Mouse (Mus musculus) MEL (cell line): Measurements from ENCODE around the gene Canx. TPM values are rescaled to one million over a fixed set of nuclear protein-coding genes. Genes with fewer than 3 reads are reported as not detected.

Source experiments
- DNase-seq: peaks from one replicate; pipeline ENCODE4 v3.0.0; 2011; ENCODE audit warnings: low read depth, low spot score
- H3K27ac ChIP-seq: 2 replicates; pipeline ENCODE4 v1.5.1; 2012; ENCODE audit warnings: low read depth, mild to moderate bottlenecking, control low read depth, low read length, moderate library complexity; ENCODE audit not compliant: control insufficient read depth
- H3K27me3 ChIP-seq, 2 experiments: fragments of 150-350 bp in 1 of 2; sonication (generic) in 1 of 2; 2 replicates each; pipeline ENCODE4 v1.6.1; 2012; ENCODE audit warnings: low read length in 2 of 2, mild to moderate bottlenecking in 2 of 2, improper control_type of control experiment in 1 of 2, moderate library complexity in 1 of 2; ENCODE audit not compliant: insufficient read depth in 2 of 2, control insufficient read depth in 1 of 2
- H3K36me3 ChIP-seq, 2 experiments: 2 replicates each; pipeline ENCODE4 v1.6.1; 2012 to 2014; ENCODE audit warnings: low read length in 2 of 2, improper control_type of control experiment in 1 of 2, inconsistent platforms in 1 of 2, mild to moderate bottlenecking in 1 of 2; ENCODE audit not compliant: insufficient read depth in 2 of 2, control insufficient read depth in 1 of 2
- H3K4me1 ChIP-seq, 2 experiments: fragments of 150-350 bp in 1 of 2; sonication (generic) in 1 of 2; 2 replicates each; pipeline ENCODE4 v1.6.1; 2012; ENCODE audit warnings: low read length in 2 of 2, improper control_type of control experiment in 1 of 2, mild to moderate bottlenecking in 1 of 2; ENCODE audit not compliant: insufficient read depth in 2 of 2, control insufficient read depth in 1 of 2
- H3K4me3 ChIP-seq, 2 experiments: fragments of 150-350 bp in 1 of 2; sonication (generic) in 1 of 2; 2 replicates each; pipeline ENCODE4 v1.5.1; 2012; ENCODE audit warnings: low read depth in 2 of 2, low read length in 2 of 2, mild to moderate bottlenecking in 2 of 2, moderate library complexity in 2 of 2, control low read depth in 1 of 2, improper control_type of control experiment in 1 of 2; ENCODE audit not compliant: control insufficient read depth in 1 of 2, insufficient read depth in 1 of 2
- H3K79me2 ChIP-seq: 2 replicates; pipeline ENCODE4 v1.6.1; 2012; ENCODE audit warnings: mild to moderate bottlenecking, low read length, moderate library complexity; ENCODE audit not compliant: control insufficient read depth, poor library complexity, insufficient read depth
- H3K9ac ChIP-seq: 2 replicates; pipeline ENCODE4 v1.6.1; 2012; ENCODE audit warnings: low read depth, mild to moderate bottlenecking, control low read depth, low read length, moderate library complexity; ENCODE audit not compliant: control insufficient read depth, poor library complexity, severe bottlenecking
- H3K9me3 ChIP-seq: fragments of 150-350 bp; sonication (generic); replicated peaks from 2 replicates; pipeline ENCODE4 v1.6.1; 2012; ENCODE audit warnings: mild to moderate bottlenecking, low read length, improper control_type of control experiment, moderate library complexity; ENCODE audit not compliant: insufficient read depth
- CHD2 ChIP-seq: IDR thresholded peaks from 2 replicates; pipeline ENCODE4 v1.6.1; 2011; ENCODE audit warnings: low read length, improper control_type of control experiment
- CTCF ChIP-seq, 3 experiments: IDR thresholded peaks in 2 of 3; conservative IDR thresholded peaks in 1 of 3; 2 replicates each; pipeline ENCODE4 v1.5.1; 2011 to 2012; ENCODE audit warnings: low read length in 3 of 3, low read depth in 2 of 3, mild to moderate bottlenecking in 2 of 3, improper control_type of control experiment in 1 of 3, inconsistent platforms in 1 of 3, mixed read lengths in 1 of 3, moderate library complexity in 1 of 3; ENCODE audit not compliant: control insufficient read depth in 1 of 3, insufficient read depth in 1 of 3, poor library complexity in 1 of 3, severe bottlenecking in 1 of 3
- ELF1 ChIP-seq: IDR thresholded peaks from 2 replicates; pipeline ENCODE4 v1.6.1; 2014; ENCODE audit warnings: low read depth, mild to moderate bottlenecking, inconsistent platforms, low read length, improper control_type of control experiment, moderate library complexity
- EP300 ChIP-seq, 2 experiments: IDR thresholded peaks; 2 replicates each; pipeline ENCODE4 v1.6.1; 2011; ENCODE audit warnings: improper control_type of control experiment in 2 of 2, low read length in 2 of 2, low read depth in 1 of 2, mild to moderate bottlenecking in 1 of 2
- ETS1 ChIP-seq: IDR thresholded peaks from 2 replicates; pipeline ENCODE4 v1.6.1; 2012; ENCODE audit warnings: low read depth, mild to moderate bottlenecking, inconsistent platforms, low read length, improper control_type of control experiment, moderate library complexity
- GATA1 ChIP-seq: IDR thresholded peaks from 2 replicates; pipeline ENCODE4 v1.6.1; 2011; ENCODE audit warnings: low read depth, low read length, improper control_type of control experiment
- HCFC1 ChIP-seq: IDR thresholded peaks from 2 replicates; pipeline ENCODE4 v1.6.1; 2012; ENCODE audit warnings: low read depth, mild to moderate bottlenecking, inconsistent platforms, low read length, improper control_type of control experiment, moderate library complexity
- KAT2A ChIP-seq: conservative IDR thresholded peaks from 2 replicates; pipeline ENCODE4 v1.6.1; 2012; ENCODE audit warnings: low read depth, low read length, improper control_type of control experiment, inconsistent platforms
- MAFK ChIP-seq: IDR thresholded peaks from 2 replicates; pipeline ENCODE4 v1.6.1; 2011; ENCODE audit warnings: low read depth, mild to moderate bottlenecking, low read length, improper control_type of control experiment, borderline replicate concordance
- MAZ ChIP-seq: IDR thresholded peaks from 2 replicates; pipeline ENCODE4 v1.6.1; 2012; ENCODE audit warnings: low read depth, mild to moderate bottlenecking, inconsistent platforms, low read length, improper control_type of control experiment
- MEF2A ChIP-seq: IDR thresholded peaks from 2 replicates; pipeline ENCODE4 v1.6.1; 2014; ENCODE audit warnings: low read depth, mild to moderate bottlenecking, inconsistent platforms, low read length, improper control_type of control experiment; ENCODE audit not compliant: poor library complexity, insufficient replicate concordance, severe bottlenecking; ENCODE audit errors: extremely low read depth
- MXI1 ChIP-seq: IDR thresholded peaks from 2 replicates; pipeline ENCODE4 v1.6.1; 2011; ENCODE audit warnings: mild to moderate bottlenecking, low read depth, low read length, improper control_type of control experiment
- MYB ChIP-seq: IDR thresholded peaks from 2 replicates; pipeline ENCODE4 v1.6.1; 2011; ENCODE audit warnings: mild to moderate bottlenecking, low read depth, low read length, improper control_type of control experiment
- MYC ChIP-seq: IDR thresholded peaks from 2 replicates; pipeline ENCODE4 v1.6.1; 2011; ENCODE audit warnings: low read depth, mild to moderate bottlenecking, low read length, improper control_type of control experiment, moderate library complexity
- NELFE ChIP-seq: IDR thresholded peaks from 2 replicates; pipeline ENCODE4 v1.6.1; 2011; ENCODE audit warnings: low read depth, low read length, improper control_type of control experiment
- NRF1 ChIP-seq: IDR thresholded peaks from 2 replicates; pipeline ENCODE4 v1.6.1; 2014; ENCODE audit warnings: low read depth, mild to moderate bottlenecking, inconsistent platforms, low read length, improper control_type of control experiment, moderate library complexity; ENCODE audit not compliant: poor library complexity, insufficient read depth, severe bottlenecking
- POLR2A ChIP-seq, 2 experiments: IDR thresholded peaks; 2 replicates each; pipeline ENCODE4 v1.6.1; 2011 to 2012; ENCODE audit warnings: low read length in 2 of 2, mild to moderate bottlenecking in 2 of 2, control low read depth in 1 of 2, improper control_type of control experiment in 1 of 2, low read depth in 1 of 2, moderate library complexity in 1 of 2; ENCODE audit not compliant: control insufficient read depth in 1 of 2, insufficient read depth in 1 of 2, poor library complexity in 1 of 2
- RAD21 ChIP-seq: IDR thresholded peaks from 2 replicates; pipeline ENCODE4 v1.6.1; 2011; ENCODE audit warnings: mild to moderate bottlenecking, low read depth, low read length, improper control_type of control experiment
- RCOR1 ChIP-seq: IDR thresholded peaks from 2 replicates; pipeline ENCODE4 v1.6.1; 2012; ENCODE audit warnings: low read depth, mild to moderate bottlenecking, inconsistent platforms, low read length, improper control_type of control experiment
- SIN3A ChIP-seq: IDR thresholded peaks from 2 replicates; pipeline ENCODE4 v1.6.1; 2012; ENCODE audit warnings: low read length, improper control_type of control experiment, inconsistent platforms
- TCF12 ChIP-seq: IDR thresholded peaks from 2 replicates; pipeline ENCODE4 v1.6.1; 2014; ENCODE audit warnings: low read depth, mild to moderate bottlenecking, inconsistent platforms, low read length, improper control_type of control experiment, moderate library complexity
- USF1 ChIP-seq: IDR thresholded peaks from 2 replicates; pipeline ENCODE4 v1.6.1; 2014; ENCODE audit warnings: low read depth, mild to moderate bottlenecking, inconsistent platforms, low read length, improper control_type of control experiment, moderate library complexity
- USF2 ChIP-seq, 2 experiments: IDR thresholded peaks; 2 replicates each; pipeline ENCODE4 v1.6.1; 2011 to 2012; ENCODE audit warnings: improper control_type of control experiment in 2 of 2, low read length in 2 of 2, borderline replicate concordance in 1 of 2, inconsistent platforms in 1 of 2, low read depth in 1 of 2, mild to moderate bottlenecking in 1 of 2; ENCODE audit not compliant: insufficient read depth in 1 of 2
- ZC3H11A ChIP-seq: IDR thresholded peaks from 2 replicates; pipeline ENCODE4 v1.6.1; 2012; ENCODE audit warnings: low read depth, mild to moderate bottlenecking, inconsistent platforms, low read length, improper control_type of control experiment
- ZKSCAN1 ChIP-seq: IDR thresholded peaks from 2 replicates; pipeline ENCODE4 v1.6.1; 2012; ENCODE audit warnings: low read depth, mild to moderate bottlenecking, inconsistent platforms, low read length, improper control_type of control experiment, moderate library complexity
- ZNF384 ChIP-seq: IDR thresholded peaks from 2 replicates; pipeline ENCODE4 v1.6.1; 2012; ENCODE audit warnings: low read depth, mild to moderate bottlenecking, inconsistent platforms, low read length, improper control_type of control experiment
- polyA plus RNA-seq, 2 experiments: library from polyadenylated mRNA; stranded (reverse) in 1 of 2; unstranded in 1 of 2; fragments of >175 nt in 1 of 2; fragments of >200 nt in 1 of 2; gene quantifications; 2 replicates each; pipeline versions ENCODE4 v1.2.1 to v1.2.4; 2012; ENCODE audit warnings: low replicate concordance in 2 of 2, low read depth in 1 of 2; ENCODE audit not compliant: insufficient read length in 2 of 2, insufficient read depth in 1 of 2, missing spikeins in 1 of 2
- total RNA-seq: library from RNA; depleted of rRNA; stranded (reverse); fragments of 300-350 nt; gene quantifications from 2 replicates; pipeline ENCODE4 v1.2.3, GENCODE M21; 2012

The Canx gene
- total and polyA plus RNA-seq, 3 experiments = 390 to 867 (median 464) TPM

DNA sequence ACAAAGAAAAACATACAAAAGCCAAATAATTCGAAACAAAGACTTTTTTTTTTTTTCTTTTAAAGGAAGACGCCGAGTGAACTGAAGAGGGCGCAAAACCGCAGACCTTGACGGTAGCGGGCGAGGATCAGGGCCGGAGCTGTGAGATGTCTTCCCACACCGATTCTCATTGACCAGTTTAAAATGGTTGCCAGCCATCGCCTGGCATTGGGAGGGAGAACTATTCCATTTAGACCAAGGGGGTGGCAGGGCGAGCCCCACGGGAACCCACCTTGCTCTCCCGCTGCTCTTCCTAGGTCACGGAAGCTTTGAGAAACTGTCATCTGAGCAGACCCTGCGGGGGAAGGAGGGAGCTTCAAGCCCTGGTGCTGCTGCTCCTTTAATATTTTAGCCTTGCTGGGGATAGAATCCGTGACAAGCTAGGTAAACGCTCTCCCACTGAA is 45.9 kb upstream of the Canx start (continued):
- TF ChIP-seq MXI1 (no peak), ETS1 (no peak), POLR2A (IDR thresholded peaks at IDR 0.05; ENCODE audit: control insufficient read depth in 1 of 2, insufficient read depth in 1 of 2, low read depth in 1 of 2, low read length in 2 of 2, poor library complexity in 1 of 2) (peak; percentile 40 to 68; a peak in 3 of 4 replicates), ZC3H11A (peak; percentile 20; the same call in 1 of the 2 replicates), HCFC1 (peak; percentile 66; the same call in 1 of the 2 replicates), ZNF384 (peak; percentile 98), USF2 (IDR thresholded peaks at IDR 0.05; ENCODE audit: borderline replicate concordance in 1 of 2, insufficient read depth in 1 of 2, low read depth in 1 of 2, low read length in 2 of 2) (no peak), MAZ (0 out of 2 replicates have a peak, but pooled peaks have one; percentile 52), NELFE (peak; percentile 65), ZKSCAN1 (peak; percentile 27; the same call in 1 of the 2 replicates), MYB (no peak), KAT2A (no peak), RAD21 (peak; percentile 17; the same call in 1 of the 2 replicates), ELF1 (0 out of 2 replicates have a peak, but pooled peaks have one; percentile 17)

DNA sequence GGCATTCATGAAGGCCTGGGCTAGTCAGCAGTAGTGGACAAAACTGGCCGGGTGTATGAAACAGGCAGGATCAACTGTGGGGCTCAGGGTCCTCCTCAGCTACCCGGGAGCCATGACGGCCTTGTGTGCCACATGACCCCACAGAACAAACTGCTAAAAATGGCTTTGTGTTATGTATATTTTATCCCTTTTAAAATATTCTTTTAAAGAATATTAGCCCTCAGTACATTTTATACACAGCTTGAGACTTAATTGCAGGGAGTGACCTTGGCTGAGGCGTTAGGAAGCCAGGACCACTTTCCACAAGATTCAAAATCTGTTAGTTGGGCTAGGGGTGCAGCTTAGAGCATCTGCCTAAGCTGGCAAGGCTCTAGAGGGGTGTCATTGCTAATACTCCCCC is 45.5 kb upstream of the Canx start:
- TF ChIP-seq MYC = 0 out of 2 replicates have a peak, but pooled peaks have one; percentile 42
- TF ChIP-seq MEF2A = no peak
- TF ChIP-seq EP300 (IDR thresholded peaks at IDR 0.05; ENCODE audit: low read depth in 1 of 2, low read length in 2 of 2) = no peak
- TF ChIP-seq RCOR1 = no peak
- TF ChIP-seq USF1 = peak; percentile 78
- TF ChIP-seq NRF1 = no peak
- no peak for TF ChIP-seq ZC3H11A
- no peak for TF ChIP-seq TCF12
- TF ChIP-seq CHD2 = no peak
- TF ChIP-seq SIN3A = no peak
- no peak for TF ChIP-seq MAFK
- TF ChIP-seq GATA1 = no peak
- TF ChIP-seq CTCF (IDR thresholded peaks at IDR 0.05 in 2 of 3, conservative IDR thresholded peaks at IDR 0.05 in 1 of 3; ENCODE audit: control insufficient read depth in 1 of 3, insufficient read depth in 1 of 3, low read depth in 2 of 3, low read length in 3 of 3, poor library complexity in 1 of 3, severe bottlenecking in 1 of 3) = no peak
- H3K9ac ChIP-seq = peak overlapping the region; percentile 91
- H3K9me3 ChIP-seq = no peaks in the 10 kb centered on the region
- H3K27ac ChIP-seq = peak overlapping the region; percentile 76
- no peaks in the 10 kb centered on the region; the same call in 1 of the 2 replicates for H3K79me2 ChIP-seq
- no peaks in the 10 kb centered on the region for H3K27me3 ChIP-seq
- H3K4me3 ChIP-seq = peak overlapping the region; percentile 61 to 80
- H3K4me1 ChIP-seq = peaks cover 14 to 27% of the 10 kb centered on the region in 2 experiments
- H3K36me3 ChIP-seq = peaks cover 0 to 27% of the 10 kb centered on the region in 2 experiments; a peak in 2 of 4 replicates
- peak; percentile 71 for DNase-seq
